Mouse (Mus musculus) liver, embryonic 11.5 days (tissue): ENCODE data around the gene 1190005I06Rik. TPM values are rescaled to one million over a fixed set of nuclear protein-coding genes. Genes with fewer than 3 reads are reported as not detected.
A peak's percentile ranks its signal among the peaks of the same experiment; 100 is the strongest.

Source experiments
- ATAC-seq: fragments of 200-750 bp; cut with Nextera tagmentation; replicated peaks from 2 replicates; pipeline ENCODE4 v1.8.0; 2017; ENCODE audit warnings: moderate number of reproducible peaks, mild to moderate bottlenecking, moderate TSS enrichment, moderate library complexity; ENCODE audit not compliant: low FRiP score
- DNase-seq: peaks from one replicate; pipeline ENCODE4 v3.0.0-alpha.2; 2017; ENCODE audit warnings: low spot score
- H3K27ac ChIP-seq: fragments of 300-500 bp; sonication (generic); 2 replicates; pipeline ENCODE4 v1.5.1; 2014; ENCODE audit warnings: mild to moderate bottlenecking, low read depth, low read length, control low read depth
- H3K27me3 ChIP-seq: fragments of 300-500 bp; sonication (generic); replicated peaks from 2 replicates; pipeline ENCODE4 v1.6.1; 2014; ENCODE audit warnings: low read length, mixed read lengths; ENCODE audit not compliant: control insufficient read depth, insufficient read depth
- H3K36me3 ChIP-seq: fragments of 300-500 bp; sonication (generic); 2 replicates; pipeline ENCODE4 v1.6.1; 2014; ENCODE audit warnings: mild to moderate bottlenecking, low read length, moderate library complexity, mixed read lengths; ENCODE audit not compliant: control insufficient read depth, insufficient read depth
- H3K4me1 ChIP-seq: fragments of 300-500 bp; sonication (generic); replicated peaks from 2 replicates; pipeline ENCODE4 v1.6.1; 2014; ENCODE audit warnings: low read length, mixed read lengths; ENCODE audit not compliant: control insufficient read depth, insufficient read depth
- H3K4me2 ChIP-seq: fragments of 300-500 bp; sonication (generic); 2 replicates; pipeline ENCODE4 v1.6.1; 2014; ENCODE audit warnings: mild to moderate bottlenecking, control low read depth, moderate library complexity
- H3K4me3 ChIP-seq: fragments of 300-500 bp; sonication (generic); 2 replicates; pipeline ENCODE4 v1.5.1; 2014; ENCODE audit warnings: low read depth, low read length, control low read depth
- H3K9ac ChIP-seq: fragments of 300-500 bp; sonication (generic); 2 replicates; pipeline ENCODE4 v1.6.1; 2014; ENCODE audit warnings: low read depth, low read length, control low read depth
- H3K9me3 ChIP-seq: fragments of 300-500 bp; sonication (generic); 2 replicates; pipeline ENCODE4 v1.6.1; 2016; ENCODE audit warnings: low read length, inconsistent platforms, mixed read lengths; ENCODE audit not compliant: control insufficient read depth
- WGBS: fragments of 180-500 bp; shearing (Covaris S2); extraction: QIAGEN DNeasy Blood & Tissue Kit; methylation state at CpG from one replicate; pipeline ENCODE4 v1.1.7; 2014; 5-methylcytosine and 5-hydroxymethylcytosine counted together
- polyA plus RNA-seq: library from polyadenylated mRNA; unstranded; fragments of >200 nt; fragmentation: Nextera tagmentation; extraction: Ambion mirVana; gene quantifications from 2 replicates; pipeline ENCODE4 v1.2.1, GENCODE M21; 2014

Gene 1190005I06Rik
- polyA plus RNA-seq, 1 experiment from 2014 or later: 4.1 TPM

GRCm38 (mm10) chr8:120673298-120673697 is 25.9 kb upstream of the 1190005I06Rik start:
- Histone ChIP-seq H3K9ac (no peak overlapping the region), H3K4me3 (no peak overlapping the region), H3K36me3 (peaks cover 34% of the 10 kb centered on the region), H3K4me1 (peaks cover 10% of the 10 kb centered on the region), H3K27ac (no peak overlapping the region), H3K9me3 (no peaks in the 10 kb centered on the region), H3K4me2 (no peak overlapping the region), H3K27me3 (no peaks in the 10 kb centered on the region)
- DNase-seq (no peak), ATAC-seq (no peak)
- 94% methylated on average over 7 of the region's 7 CpGs for WGBS

DNA sequence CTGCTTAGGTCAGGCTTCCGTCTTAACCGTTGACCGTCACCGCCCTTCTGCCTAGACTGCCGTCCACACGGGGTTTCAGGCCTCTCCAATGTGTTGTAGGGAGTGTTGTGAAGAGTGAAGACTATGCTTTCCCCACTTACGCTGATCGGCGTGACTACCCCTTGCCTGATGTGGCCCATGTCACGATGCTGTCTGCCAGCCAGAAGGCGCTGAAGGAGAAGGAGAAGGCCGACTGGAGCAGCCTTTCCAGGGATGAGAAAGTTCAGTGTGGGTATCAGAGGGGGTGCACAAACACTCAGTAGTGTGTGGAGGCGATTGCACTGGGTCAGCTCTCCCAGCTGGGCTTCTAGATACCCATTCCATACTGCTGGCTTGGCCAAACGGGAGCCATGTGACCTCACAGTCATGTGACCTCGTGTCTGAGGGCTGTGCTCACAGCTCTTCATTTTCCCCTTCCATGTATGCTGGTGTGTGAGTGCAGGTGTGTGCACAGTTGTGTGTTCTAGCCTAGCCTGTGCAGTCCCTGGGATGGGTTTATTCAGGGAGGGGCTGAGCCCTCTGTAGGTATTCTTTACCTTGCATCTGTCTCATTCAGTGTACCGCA is 25.3 kb upstream of the 1190005I06Rik start:
- no peak for ATAC-seq
- Histone ChIP-seq H3K9me3 (no peaks in the 10 kb centered on the region), H3K4me3 (no peak overlapping the region), H3K9ac (no peak overlapping the region), H3K27ac (no peak overlapping the region), H3K36me3 (peaks cover 34% of the 10 kb centered on the region), H3K27me3 (no peaks in the 10 kb centered on the region), H3K4me1 (peaks cover 10% of the 10 kb centered on the region), H3K4me2 (no peak overlapping the region)
- no peak for DNase-seq
- WGBS: 89% methylated on average over 16 of the region's 16 CpGs

DNA sequence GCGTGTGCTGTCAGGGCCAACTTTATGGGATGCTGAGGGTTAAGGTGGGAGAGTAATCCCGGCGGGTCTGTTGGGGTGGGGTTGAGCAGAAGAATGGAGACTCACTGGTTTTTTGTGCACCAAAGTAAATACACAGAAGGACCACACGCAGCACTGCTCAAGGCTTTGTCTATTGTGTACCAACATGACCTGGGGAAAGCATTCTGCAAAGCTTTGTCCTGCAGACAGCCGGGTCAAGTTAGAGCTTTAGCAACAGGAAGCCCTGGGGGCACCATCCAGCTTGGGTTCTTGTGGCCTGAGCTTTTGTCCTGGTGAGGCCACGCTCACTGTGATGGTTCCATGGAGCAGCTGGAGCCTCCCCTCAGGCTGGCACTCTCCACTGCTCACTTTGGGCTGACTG is 24.3 kb upstream of the 1190005I06Rik start:
- ATAC-seq: no peak
- DNase-seq: no peak
- peaks cover 13% of the 10 kb centered on the region for H3K4me1 ChIP-seq
- H3K9ac ChIP-seq: no peak overlapping the region
- WGBS: 82% methylated on average over 6 of the region's 6 CpGs
- H3K27me3 ChIP-seq: no peaks in the 10 kb centered on the region
- no peaks in the 10 kb centered on the region for H3K9me3 ChIP-seq
- no peak overlapping the region for H3K4me2 ChIP-seq
- no peak overlapping the region for H3K4me3 ChIP-seq
- peaks cover 34% of the 10 kb centered on the region for H3K36me3 ChIP-seq
- no peak overlapping the region for H3K27ac ChIP-seq

GRCm38 (mm10) chr8:120668374-120668905 is 21.0 kb upstream of the 1190005I06Rik start, which contains the start of gene Emc8:
TSS of gene Emc8 (minus strand) at chr8:120668573.
- no peaks in the 10 kb centered on the region for H3K27me3 ChIP-seq
- peak within 1 kb of the TSS; percentile 72 for H3K27ac ChIP-seq
- peak within 1 kb of the TSS; percentile 90 for H3K9ac ChIP-seq
- H3K9me3 ChIP-seq: no peaks in the 10 kb centered on the region
- H3K36me3 ChIP-seq: peaks cover 30% of the 10 kb centered on the region
- peak; percentile 55 for ATAC-seq
- H3K4me1 ChIP-seq: peaks cover 40% of the 10 kb centered on the region
- peak within 1 kb of the TSS; percentile 75 for H3K4me3 ChIP-seq
- WGBS: under 1% methylated on average over 51 of the region's 51 CpGs
- H3K4me2 ChIP-seq: peak within 1 kb of the TSS; percentile 81
- no peak for DNase-seq

DNA sequence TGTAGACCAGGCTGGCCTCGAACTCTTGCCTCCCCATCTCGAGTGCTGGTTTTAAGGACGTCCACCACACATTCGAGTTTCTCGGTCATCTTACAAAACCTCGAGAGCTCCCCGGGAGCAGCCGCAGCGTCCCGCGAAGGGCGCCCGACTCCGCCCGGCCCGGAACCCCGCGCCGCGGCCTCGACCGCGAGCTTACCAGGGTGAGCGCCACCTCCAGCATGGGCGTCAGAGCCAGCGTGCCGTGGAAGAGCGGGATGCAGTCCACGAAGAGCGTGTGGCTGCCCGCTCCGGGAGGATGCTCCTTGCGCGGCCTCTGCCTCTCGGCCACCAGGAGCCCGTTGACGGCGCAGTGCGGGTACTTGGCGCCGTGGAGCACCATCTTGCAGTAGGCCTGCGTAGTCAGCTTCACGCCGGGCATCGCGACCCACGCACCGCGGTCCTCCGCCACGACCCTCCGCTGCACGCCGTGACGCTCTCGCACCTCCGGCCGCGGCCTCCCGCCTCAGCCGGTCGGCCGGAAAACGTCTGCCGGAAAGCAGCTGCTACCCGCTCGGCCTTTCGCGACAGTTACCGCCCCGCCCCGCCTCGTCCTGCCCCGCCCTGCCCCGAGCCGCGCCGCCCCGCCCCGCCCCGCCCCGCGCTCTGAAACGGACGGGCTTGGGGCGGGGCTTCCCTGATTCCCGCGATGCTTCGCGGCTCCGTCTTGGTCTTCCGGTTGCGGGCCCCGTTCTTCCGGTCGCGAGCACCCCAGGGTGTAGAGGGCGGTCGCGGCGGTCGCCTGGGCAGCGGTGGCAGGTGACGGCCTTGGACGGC is 20.3 kb upstream of the 1190005I06Rik start, which contains the start of the genes Gm27021 and Cox4i1:
TSS of gene Gm27021 (minus strand) at position 519 of the 813 bp plus-strand sequence.
TSS of gene Cox4i1 (plus strand) at position 662 of the 813 bp plus-strand sequence.
- Histone ChIP-seq H3K36me3 (peaks cover 23% of the 10 kb centered on the region), H3K9ac (peak within 1 kb of the TSS; percentile 90), H3K9me3 (no peaks in the 10 kb centered on the region), H3K4me2 (peak within 1 kb of the TSS; percentile 81), H3K27ac (peak within 1 kb of the TSS; percentile 72), H3K4me3 (peak within 1 kb of the TSS; percentile 75), H3K27me3 (no peaks in the 10 kb centered on the region), H3K4me1 (peaks cover 40% of the 10 kb centered on the region)
- WGBS: under 1% methylated on average over 102 of the region's 105 CpGs
- DNase-seq (peak; percentile 98), ATAC-seq (peak; percentile 91)

DNA sequence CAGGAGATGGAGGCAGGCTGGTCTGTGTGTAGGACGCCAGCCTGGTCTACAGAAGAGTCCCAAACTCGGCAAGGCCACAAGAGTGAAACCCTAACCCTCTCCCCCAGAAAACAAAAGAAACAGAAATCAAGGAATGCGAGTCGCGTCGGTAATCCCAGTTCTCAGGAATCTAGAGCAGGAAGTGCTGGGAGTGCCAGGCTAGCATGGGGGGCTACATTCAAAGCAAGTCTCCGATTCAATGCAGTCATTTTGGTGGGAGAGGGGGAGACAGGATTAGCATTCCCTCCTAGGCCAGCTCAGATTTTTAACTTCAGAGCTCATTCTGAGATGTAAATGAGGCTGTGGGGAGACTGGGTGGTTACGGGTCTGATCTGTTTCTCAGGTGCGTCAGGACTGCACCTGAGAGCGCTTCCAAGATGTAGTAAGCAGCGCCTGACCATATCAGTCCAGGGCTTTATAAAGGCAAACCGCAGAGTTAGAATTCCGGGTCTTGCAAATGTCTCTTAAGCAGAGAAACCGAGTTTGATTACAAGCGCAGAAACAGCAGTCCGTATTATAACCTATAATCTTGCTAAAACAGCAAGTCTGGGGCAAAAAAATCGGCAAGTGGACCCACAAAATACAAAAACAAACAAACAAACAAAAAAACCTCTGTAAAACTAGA is 19.5 kb upstream of the 1190005I06Rik start:
- H3K4me3 ChIP-seq: peak overlapping the region; percentile 75
- no peaks in the 10 kb centered on the region for H3K9me3 ChIP-seq
- 6% methylated on average over 17 of the region's 17 CpGs for WGBS
- DNase-seq: no peak
- ATAC-seq: no peak
- peak overlapping the region; percentile 81 for H3K4me2 ChIP-seq
- H3K4me1 ChIP-seq: peaks cover 39% of the 10 kb centered on the region
- peak overlapping the region; percentile 90 for H3K9ac ChIP-seq
- no peak overlapping the region for H3K27ac ChIP-seq
- no peaks in the 10 kb centered on the region for H3K27me3 ChIP-seq
- H3K36me3 ChIP-seq: peaks cover 17% of the 10 kb centered on the region

- H3K9ac ChIP-seq: peak overlapping the region; percentile 23; the same call in 1 of the 2 replicates
- peak overlapping the region; percentile 81 for H3K4me2 ChIP-seq
- no peak overlapping the region for H3K27ac ChIP-seq
- no peak for ATAC-seq
- H3K4me1 ChIP-seq: peaks cover 37% of the 10 kb centered on the region
- 74% methylated on average over 3 of the region's 3 CpGs for WGBS
- H3K9me3 ChIP-seq: no peaks in the 10 kb centered on the region
- H3K36me3 ChIP-seq: peaks cover 10% of the 10 kb centered on the region
- H3K4me3 ChIP-seq: peak overlapping the region; percentile 75
- H3K27me3 ChIP-seq: no peaks in the 10 kb centered on the region
- no peak for DNase-seq
These were observed 18.5 kb upstream of the 1190005I06Rik start for GRCm38 (mm10) chr8:120665726-120666455.

DNA sequence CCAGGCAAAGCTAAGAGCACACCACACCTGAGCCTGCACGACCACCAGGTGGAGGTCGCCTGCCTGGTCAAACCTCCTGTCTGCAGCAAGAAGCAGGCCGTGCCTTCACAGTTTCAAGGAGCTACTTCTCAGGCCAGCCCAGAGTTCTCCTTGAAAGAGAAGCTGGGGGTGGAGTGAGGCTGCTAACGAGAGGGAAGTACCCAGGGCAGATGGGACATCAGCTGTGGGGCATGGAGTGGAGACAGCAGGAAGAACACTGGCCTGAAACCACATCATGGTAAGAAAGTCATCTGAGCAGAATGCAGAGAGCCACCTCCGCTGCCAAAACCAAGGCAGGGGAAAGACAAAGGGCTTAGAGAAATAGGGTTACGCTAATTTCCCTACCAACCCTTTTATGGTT is 17.1 kb upstream of the 1190005I06Rik start:
- H3K4me2 ChIP-seq: no peak overlapping the region
- H3K4me1 ChIP-seq: peaks cover 35% of the 10 kb centered on the region
- no peak overlapping the region for H3K9ac ChIP-seq
- H3K27ac ChIP-seq: no peak overlapping the region
- H3K27me3 ChIP-seq: no peaks in the 10 kb centered on the region
- peaks cover 2% of the 10 kb centered on the region; the same call in 1 of the 2 replicates for H3K36me3 ChIP-seq
- no peak overlapping the region for H3K4me3 ChIP-seq
- no peak for DNase-seq
- 77% methylated on average over 6 of the region's 6 CpGs for WGBS
- ATAC-seq: no peak
- no peaks in the 10 kb centered on the region for H3K9me3 ChIP-seq
